Mouse (Mus musculus) CH12.LX (cell line): Measurements from ENCODE around the gene Nmur1.

Experiments used
- BHLHE40 ChIP-seq: IDR thresholded peaks from 2 replicates; pipeline ENCODE4 v1.6.1; 2011; ENCODE audit warnings: mild to moderate bottlenecking, low read depth, low read length, improper control_type of control experiment
- CTCF ChIP-seq, 2 experiments: IDR thresholded peaks in 1 of 2; conservative IDR thresholded peaks in 1 of 2; 2 replicates each; pipeline ENCODE4 v1.5.1; 2011 to 2012; ENCODE audit warnings: low read depth in 2 of 2, low read length in 2 of 2, improper control_type of control experiment in 1 of 2, inconsistent platforms in 1 of 2, mild to moderate bottlenecking in 1 of 2, moderate library complexity in 1 of 2
- HCFC1 ChIP-seq: IDR thresholded peaks from 2 replicates; pipeline ENCODE4 v1.6.1; 2012; ENCODE audit warnings: low read depth, mild to moderate bottlenecking, inconsistent platforms, low read length, improper control_type of control experiment
- IRF4 ChIP-seq: IDR thresholded peaks from 2 replicates; pipeline ENCODE4 v1.6.1; 2014; ENCODE audit warnings: low read depth, mild to moderate bottlenecking, inconsistent platforms, low read length, improper control_type of control experiment
- MAX ChIP-seq: IDR thresholded peaks from 2 replicates; pipeline ENCODE4 v1.6.1; 2011; ENCODE audit warnings: low read length, improper control_type of control experiment
- POLR2A ChIP-seq: IDR thresholded peaks from 2 replicates; pipeline ENCODE4 v1.6.1; 2011; ENCODE audit warnings: low read depth, mild to moderate bottlenecking, improper control_type of control experiment, low read length
- ZKSCAN1 ChIP-seq: IDR thresholded peaks from 2 replicates; pipeline ENCODE4 v1.6.1; 2012; ENCODE audit warnings: low read depth, inconsistent platforms, low read length, improper control_type of control experiment, borderline replicate concordance

DNA sequence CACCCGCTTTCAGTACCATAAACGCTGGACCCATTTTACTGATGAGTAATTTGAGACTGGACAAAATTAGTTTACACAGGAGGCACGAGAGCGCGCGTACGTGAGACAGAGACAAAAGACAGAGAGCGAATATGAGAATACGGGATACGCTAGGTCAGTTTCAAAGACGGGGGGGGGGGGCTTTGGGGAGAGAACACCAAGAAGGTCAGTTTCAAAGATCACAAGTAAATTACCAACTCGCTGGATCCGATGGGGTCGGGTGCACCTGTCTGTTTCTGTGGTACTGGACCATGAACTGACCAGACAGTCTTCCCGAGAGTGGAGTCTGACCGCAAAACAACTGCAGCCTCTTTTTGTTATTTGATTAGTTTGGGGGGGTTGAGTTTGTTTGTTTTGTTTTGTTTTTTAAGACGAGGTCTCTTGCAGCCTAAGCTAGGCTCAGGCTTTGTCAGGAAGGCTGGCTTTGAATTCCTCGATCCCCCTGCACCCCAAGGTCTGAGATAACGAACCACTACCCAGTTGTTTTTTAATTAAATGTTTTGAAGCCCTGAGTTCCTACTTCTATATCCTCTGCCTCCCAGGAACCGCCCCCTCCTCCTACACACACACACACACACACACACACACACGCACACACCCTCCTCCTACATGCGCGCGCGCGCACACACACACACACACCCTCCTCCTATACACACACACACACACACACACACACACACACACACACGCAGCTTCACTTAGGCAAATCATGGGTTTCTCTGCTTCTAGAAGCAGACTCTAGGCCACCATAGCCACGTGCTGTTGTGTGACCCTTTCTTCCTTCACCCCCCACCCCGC is 15.1 kb upstream of the Nmur1 start:
- TF ChIP-seq POLR2A (0 out of 2 replicates have a peak, but pooled peaks have one; percentile 5), ZKSCAN1 (no peak), CTCF (conservative IDR thresholded peaks at IDR 0.05 in 1 of 2, IDR thresholded peaks at IDR 0.05 in 1 of 2; ENCODE audit: low read depth in 2 of 2, low read length in 2 of 2) (no peak), MAX (peak; percentile 95), BHLHE40 (peak; percentile 94), IRF4 (peak; percentile 81), HCFC1 (peak; percentile 51; the same call in 1 of the 2 replicates)
